Mouse (Mus musculus) MEL (cell line): ENCODE measurements around the gene Acsl3. TPM values are rescaled to one million over a fixed set of nuclear protein-coding genes. Genes with fewer than 3 reads are reported as not detected.

Experiments
- DNase-seq: peaks from one replicate; pipeline ENCODE4 v3.0.0; 2011; ENCODE audit warnings: low read depth, low spot score
- H3K27ac ChIP-seq: 2 replicates; pipeline ENCODE4 v1.5.1; 2012; ENCODE audit warnings: low read depth, mild to moderate bottlenecking, control low read depth, low read length, moderate library complexity; ENCODE audit not compliant: control insufficient read depth
- H3K27me3 ChIP-seq, 2 experiments: fragments of 150-350 bp in 1 of 2; sonication (generic) in 1 of 2; 2 replicates each; pipeline ENCODE4 v1.6.1; 2012; ENCODE audit warnings: low read length in 2 of 2, mild to moderate bottlenecking in 2 of 2, improper control_type of control experiment in 1 of 2, moderate library complexity in 1 of 2; ENCODE audit not compliant: insufficient read depth in 2 of 2, control insufficient read depth in 1 of 2
- H3K36me3 ChIP-seq, 2 experiments: 2 replicates each; pipeline ENCODE4 v1.6.1; 2012 to 2014; ENCODE audit warnings: low read length in 2 of 2, improper control_type of control experiment in 1 of 2, inconsistent platforms in 1 of 2, mild to moderate bottlenecking in 1 of 2; ENCODE audit not compliant: insufficient read depth in 2 of 2, control insufficient read depth in 1 of 2
- H3K4me1 ChIP-seq, 2 experiments: fragments of 150-350 bp in 1 of 2; sonication (generic) in 1 of 2; 2 replicates each; pipeline ENCODE4 v1.6.1; 2012; ENCODE audit warnings: low read length in 2 of 2, improper control_type of control experiment in 1 of 2, mild to moderate bottlenecking in 1 of 2; ENCODE audit not compliant: insufficient read depth in 2 of 2, control insufficient read depth in 1 of 2
- H3K4me3 ChIP-seq, 2 experiments: fragments of 150-350 bp in 1 of 2; sonication (generic) in 1 of 2; 2 replicates each; pipeline ENCODE4 v1.5.1; 2012; ENCODE audit warnings: low read depth in 2 of 2, low read length in 2 of 2, mild to moderate bottlenecking in 2 of 2, moderate library complexity in 2 of 2, control low read depth in 1 of 2, improper control_type of control experiment in 1 of 2; ENCODE audit not compliant: control insufficient read depth in 1 of 2, insufficient read depth in 1 of 2
- H3K79me2 ChIP-seq: 2 replicates; pipeline ENCODE4 v1.6.1; 2012; ENCODE audit warnings: mild to moderate bottlenecking, low read length, moderate library complexity; ENCODE audit not compliant: control insufficient read depth, poor library complexity, insufficient read depth
- H3K9ac ChIP-seq: 2 replicates; pipeline ENCODE4 v1.6.1; 2012; ENCODE audit warnings: low read depth, mild to moderate bottlenecking, control low read depth, low read length, moderate library complexity; ENCODE audit not compliant: control insufficient read depth, poor library complexity, severe bottlenecking
- H3K9me3 ChIP-seq: fragments of 150-350 bp; sonication (generic); replicated peaks from 2 replicates; pipeline ENCODE4 v1.6.1; 2012; ENCODE audit warnings: mild to moderate bottlenecking, low read length, improper control_type of control experiment, moderate library complexity; ENCODE audit not compliant: insufficient read depth
- BHLHE40 ChIP-seq: IDR thresholded peaks from 2 replicates; pipeline ENCODE4 v1.6.1; 2012; ENCODE audit warnings: low read depth, mild to moderate bottlenecking, inconsistent platforms, low read length, improper control_type of control experiment, borderline replicate concordance
- CHD1 ChIP-seq: IDR thresholded peaks from 2 replicates; pipeline ENCODE4 v1.6.1; 2012; ENCODE audit warnings: low read depth, mild to moderate bottlenecking, inconsistent platforms, low read length, improper control_type of control experiment
- EP300 ChIP-seq, 2 experiments: IDR thresholded peaks; 2 replicates each; pipeline ENCODE4 v1.6.1; 2011; ENCODE audit warnings: improper control_type of control experiment in 2 of 2, low read length in 2 of 2, low read depth in 1 of 2, mild to moderate bottlenecking in 1 of 2
- MAX ChIP-seq: IDR thresholded peaks from 2 replicates; pipeline ENCODE4 v1.6.1; 2011; ENCODE audit warnings: low read length, improper control_type of control experiment
- MEF2A ChIP-seq: IDR thresholded peaks from 2 replicates; pipeline ENCODE4 v1.6.1; 2014; ENCODE audit warnings: low read depth, mild to moderate bottlenecking, inconsistent platforms, low read length, improper control_type of control experiment; ENCODE audit not compliant: poor library complexity, insufficient replicate concordance, severe bottlenecking; ENCODE audit errors: extremely low read depth
- MXI1 ChIP-seq: IDR thresholded peaks from 2 replicates; pipeline ENCODE4 v1.6.1; 2011; ENCODE audit warnings: mild to moderate bottlenecking, low read depth, low read length, improper control_type of control experiment
- MYB ChIP-seq: IDR thresholded peaks from 2 replicates; pipeline ENCODE4 v1.6.1; 2011; ENCODE audit warnings: mild to moderate bottlenecking, low read depth, low read length, improper control_type of control experiment
- NELFE ChIP-seq: IDR thresholded peaks from 2 replicates; pipeline ENCODE4 v1.6.1; 2011; ENCODE audit warnings: low read depth, low read length, improper control_type of control experiment
- NRF1 ChIP-seq: IDR thresholded peaks from 2 replicates; pipeline ENCODE4 v1.6.1; 2014; ENCODE audit warnings: low read depth, mild to moderate bottlenecking, inconsistent platforms, low read length, improper control_type of control experiment, moderate library complexity; ENCODE audit not compliant: poor library complexity, insufficient read depth, severe bottlenecking
- POLR2A ChIP-seq, 2 experiments: IDR thresholded peaks; 2 replicates each; pipeline ENCODE4 v1.6.1; 2011 to 2012; ENCODE audit warnings: low read length in 2 of 2, mild to moderate bottlenecking in 2 of 2, control low read depth in 1 of 2, improper control_type of control experiment in 1 of 2, low read depth in 1 of 2, moderate library complexity in 1 of 2; ENCODE audit not compliant: control insufficient read depth in 1 of 2, insufficient read depth in 1 of 2, poor library complexity in 1 of 2
- POLR2AphosphoS2 ChIP-seq: IDR thresholded peaks from 2 replicates; pipeline ENCODE4 v1.6.1; 2011; ENCODE audit warnings: low read length, improper control_type of control experiment
- POLR2AphosphoS5 ChIP-seq: IDR thresholded peaks from 2 replicates; pipeline ENCODE4 v1.6.1; 2012; ENCODE audit warnings: low read depth, borderline replicate concordance, mild to moderate bottlenecking, inconsistent platforms, low read length, moderate library complexity, mixed read lengths
- RCOR1 ChIP-seq: IDR thresholded peaks from 2 replicates; pipeline ENCODE4 v1.6.1; 2012; ENCODE audit warnings: low read depth, mild to moderate bottlenecking, inconsistent platforms, low read length, improper control_type of control experiment
- TBP ChIP-seq: IDR thresholded peaks from 2 replicates; pipeline ENCODE4 v1.8.0; 2011; ENCODE audit warnings: low read depth, low read length, improper control_type of control experiment
- TCF12 ChIP-seq: IDR thresholded peaks from 2 replicates; pipeline ENCODE4 v1.6.1; 2014; ENCODE audit warnings: low read depth, mild to moderate bottlenecking, inconsistent platforms, low read length, improper control_type of control experiment, moderate library complexity
- UBTF ChIP-seq: IDR thresholded peaks from 2 replicates; pipeline ENCODE4 v1.6.1; 2012; ENCODE audit warnings: low read depth, mild to moderate bottlenecking, inconsistent platforms, low read length, improper control_type of control experiment, moderate library complexity, borderline replicate concordance; ENCODE audit not compliant: insufficient read depth
- USF1 ChIP-seq: IDR thresholded peaks from 2 replicates; pipeline ENCODE4 v1.6.1; 2014; ENCODE audit warnings: low read depth, mild to moderate bottlenecking, inconsistent platforms, low read length, improper control_type of control experiment, moderate library complexity
- USF2 ChIP-seq, 2 experiments: IDR thresholded peaks; 2 replicates each; pipeline ENCODE4 v1.6.1; 2011 to 2012; ENCODE audit warnings: improper control_type of control experiment in 2 of 2, low read length in 2 of 2, borderline replicate concordance in 1 of 2, inconsistent platforms in 1 of 2, low read depth in 1 of 2, mild to moderate bottlenecking in 1 of 2; ENCODE audit not compliant: insufficient read depth in 1 of 2
- ZKSCAN1 ChIP-seq: IDR thresholded peaks from 2 replicates; pipeline ENCODE4 v1.6.1; 2012; ENCODE audit warnings: low read depth, mild to moderate bottlenecking, inconsistent platforms, low read length, improper control_type of control experiment, moderate library complexity
- ZMIZ1 ChIP-seq: IDR thresholded peaks from 2 replicates; pipeline ENCODE4 v1.6.1; 2012; ENCODE audit warnings: low read depth, mild to moderate bottlenecking, inconsistent platforms, low read length, improper control_type of control experiment, moderate library complexity
- polyA plus RNA-seq, 2 experiments: library from polyadenylated mRNA; stranded (reverse) in 1 of 2; unstranded in 1 of 2; fragments of >175 nt in 1 of 2; fragments of >200 nt in 1 of 2; gene quantifications; 2 replicates each; pipeline versions ENCODE4 v1.2.1 to v1.2.4; 2012; ENCODE audit warnings: low replicate concordance in 2 of 2, low read depth in 1 of 2; ENCODE audit not compliant: insufficient read length in 2 of 2, insufficient read depth in 1 of 2, missing spikeins in 1 of 2
- total RNA-seq: library from RNA; depleted of rRNA; stranded (reverse); fragments of 300-350 nt; gene quantifications from 2 replicates; pipeline ENCODE4 v1.2.3, GENCODE M21; 2012; rRNA removed

The Acsl3 gene
- total RNA-seq = 32.9 and 39.4 TPM in 2 replicates
- polyA plus RNA-seq = 10 to 100 TPM in 1 of 2 experiments, not detected in 1; 38.9 TPM

- peak within 1 kb of the TSS; percentile 64 for H3K27ac ChIP-seq
- H3K9me3 ChIP-seq = no peaks in the 10 kb centered on the region
- peak within 1 kb of the TSS; percentile 97 for H3K9ac ChIP-seq
- peaks cover 10 to 11% of the 10 kb centered on the region in 2 experiments; a peak in 3 of 4 replicates for H3K4me1 ChIP-seq
- peak within 1 kb of the TSS; percentile 70 to 97 for H3K4me3 ChIP-seq
- no peaks in the 10 kb centered on the region for H3K27me3 ChIP-seq
- peaks cover 40% of the 10 kb centered on the region for H3K79me2 ChIP-seq
- H3K36me3 ChIP-seq = peaks cover 0 to 23% of the 10 kb centered on the region in 2 experiments
- TF ChIP-seq TBP (peak; percentile 89), UBTF (peak; percentile 85; the same call in 1 of the 2 replicates), MAX (peak; percentile 4; the same call in 1 of the 2 replicates), EP300 (IDR thresholded peaks at IDR 0.05; ENCODE audit: low read depth in 1 of 2, low read length in 2 of 2) (peak in 1 of 2 experiments; percentile 12; a peak in 1 of 4 replicates), USF1 (peak; percentile 87), POLR2AphosphoS2 (peak; percentile 85), POLR2A (IDR thresholded peaks at IDR 0.05; ENCODE audit: control insufficient read depth in 1 of 2, insufficient read depth in 1 of 2, low read depth in 1 of 2, low read length in 2 of 2, poor library complexity in 1 of 2) (peak; percentile 96 to 98), RCOR1 (no peak), NRF1 (0 out of 2 replicates have a peak, but pooled peaks have one; percentile 42), MEF2A (no peak), MYB (peak; percentile 43; the same call in 1 of the 2 replicates), CHD1 (no peak), USF2 (IDR thresholded peaks at IDR 0.05; ENCODE audit: borderline replicate concordance in 1 of 2, insufficient read depth in 1 of 2, low read depth in 1 of 2, low read length in 2 of 2) (0 out of 4 replicates have a peak, but pooled peaks of 1 of the 2 experiments have one; percentile 12), TCF12 (peak; percentile 87), ZKSCAN1 (no peak), NELFE (peak; percentile 96), MXI1 (peak; percentile 8; the same call in 1 of the 2 replicates), BHLHE40 (no peak), POLR2AphosphoS5 (peak; percentile 60; the same call in 1 of the 2 replicates), ZMIZ1 (peak; percentile 95)
- peak; percentile 94 for DNase-seq
These were observed at the start of gene Acsl3, which contains the start of gene Utp14b for GRCm38 (mm10) chr1:78657671-78658440. Acsl3 (plus strand) TSS chr1:78657825. Utp14b (plus strand) TSS chr1:78658038.
